Mouse (Mus musculus): ENCODE data around the gene Sphk1. TPM values are rescaled to one million over a fixed set of nuclear protein-coding genes. Genes with fewer than 3 reads are reported as not detected.

The Sphk1 gene
- polyA plus RNA-seq, 2 experiments: 23.0 to 26.8 TPM

- H3K4me1 ChIP-seq (replicated peaks; ENCODE audit: control insufficient read depth in 2 of 2, insufficient read depth in 2 of 2, low read length in 1 of 2): peaks cover 6 to 8% of the 10 kb centered on the region in 2 experiments
- no peaks in the 10 kb centered on the region for H3K36me3 ChIP-seq (replicated peaks; ENCODE audit: control insufficient read depth, insufficient read depth, low read depth)
- WGBS (ENCODE audit: insufficient replicate concordance): 64% methylated on average over 6 of the region's 6 CpGs
- ATAC-seq (ENCODE audit: insufficient read depth) (no peak), DNase-seq (ENCODE audit: low read depth in 3 of 3, low spot score in 3 of 3) (no peak)
- no peaks in the 10 kb centered on the region for H3K9me3 ChIP-seq (ENCODE audit: control insufficient read depth, low read length)
- H3K27ac ChIP-seq: no peak overlapping the region
- no peak overlapping the region for H3K9ac ChIP-seq (replicated peaks)
- H3K4me3 ChIP-seq (ENCODE audit: insufficient read depth in 1 of 2, low read depth in 2 of 2, low read length in 2 of 2): no peak overlapping the region
- peaks cover 12% of the 10 kb centered on the region for H3K27me3 ChIP-seq (ENCODE audit: control insufficient read depth, insufficient read depth, low read length)
- no peak for TF ChIP-seq EP300 (IDR thresholded peaks at IDR 0.05; ENCODE audit: low read depth)
- TF ChIP-seq CTCF (IDR thresholded peaks at IDR 0.05; ENCODE audit: low read depth): no peak
- H3K4me2 ChIP-seq (ENCODE audit: low read depth): no peak overlapping the region
Observed at GRCm38 (mm10) chr11:116585682-116586081, 55.0 kb downstream of the Sphk1 start.

Other genes starting within 250 kb of the Sphk1 start
- gene Galr2, start 250.0 kb upstream of the Sphk1 start, polyA plus RNA-seq (2012; rRNA removed): 0.02 TPM in 1 of 2 replicates, not detected in the other
- not detected in 2 replicates for gene Galr2, start 250.0 kb upstream of the Sphk1 start, polyA plus RNA-seq (2014; fragmentation: Nextera tagmentation; extraction: Ambion mirVana)
- gene Exoc7, start 223.7 kb upstream of the Sphk1 start, polyA plus RNA-seq (2012; rRNA removed): 7.1 and 8.8 TPM in 2 replicates
- 14.9 and 16.7 TPM in 2 replicates for gene Exoc7, start 223.7 kb upstream of the Sphk1 start, polyA plus RNA-seq (2014; fragmentation: Nextera tagmentation; extraction: Ambion mirVana)
- 1.2 and 1.4 TPM in 2 replicates for gene Foxj1, start 195.5 kb upstream of the Sphk1 start, polyA plus RNA-seq (2012; rRNA removed)
- 0.76 and 0.80 TPM in 2 replicates for gene Foxj1, start 195.5 kb upstream of the Sphk1 start, polyA plus RNA-seq (2014; fragmentation: Nextera tagmentation; extraction: Ambion mirVana)
- 0.57 and 0.75 TPM in 2 replicates for gene Rnf157, start 117.9 kb upstream of the Sphk1 start, polyA plus RNA-seq (2012; rRNA removed)
- 0.66 and 1.2 TPM in 2 replicates for gene Rnf157, start 117.9 kb upstream of the Sphk1 start, polyA plus RNA-seq (2014; fragmentation: Nextera tagmentation; extraction: Ambion mirVana)
- gene Ubald2, start 96.8 kb upstream of the Sphk1 start, polyA plus RNA-seq (2012; rRNA removed): 58.9 and 70.9 TPM in 2 replicates
- gene Ubald2, start 96.8 kb upstream of the Sphk1 start, polyA plus RNA-seq (2014; fragmentation: Nextera tagmentation; extraction: Ambion mirVana): 50.3 and 55.4 TPM in 2 replicates
- gene Qrich2, start 64.7 kb upstream of the Sphk1 start, polyA plus RNA-seq (2012; rRNA removed): 0.01 and 0.02 TPM in 2 replicates
- gene Qrich2, start 64.7 kb upstream of the Sphk1 start, polyA plus RNA-seq (2014; fragmentation: Nextera tagmentation; extraction: Ambion mirVana): 0.08 TPM in 1 of 2 replicates, not detected in the other
- gene Prpsap1, start 36.7 kb upstream of the Sphk1 start, polyA plus RNA-seq (2012; rRNA removed): 19.2 and 22.2 TPM in 2 replicates
- 38.4 and 40.4 TPM in 2 replicates for gene Prpsap1, start 36.7 kb upstream of the Sphk1 start, polyA plus RNA-seq (2014; fragmentation: Nextera tagmentation; extraction: Ambion mirVana)
- gene Ube2o, start 50.5 kb downstream of the Sphk1 start, polyA plus RNA-seq (2012; rRNA removed): 33.8 and 34.0 TPM in 2 replicates
- 25.9 and 32.3 TPM in 2 replicates for gene Ube2o, start 50.5 kb downstream of the Sphk1 start, polyA plus RNA-seq (2014; fragmentation: Nextera tagmentation; extraction: Ambion mirVana)
- not detected in 2 replicates for gene Aanat, start 55.5 kb downstream of the Sphk1 start, polyA plus RNA-seq (2012; rRNA removed)
- gene Aanat, start 55.5 kb downstream of the Sphk1 start, polyA plus RNA-seq (2014; fragmentation: Nextera tagmentation; extraction: Ambion mirVana): not detected in 2 replicates
- 8.3 and 11.1 TPM in 2 replicates for gene Rhbdf2, start 96.1 kb downstream of the Sphk1 start, polyA plus RNA-seq (2012; rRNA removed)
- 3.8 and 5.2 TPM in 2 replicates for gene Rhbdf2, start 96.1 kb downstream of the Sphk1 start, polyA plus RNA-seq (2014; fragmentation: Nextera tagmentation; extraction: Ambion mirVana)
- gene Prcd, start 122.6 kb downstream of the Sphk1 start, polyA plus RNA-seq (2012; rRNA removed): 0.11 and 0.14 TPM in 2 replicates
- 0.19 and 0.20 TPM in 2 replicates for gene Prcd, start 122.6 kb downstream of the Sphk1 start, polyA plus RNA-seq (2014; fragmentation: Nextera tagmentation; extraction: Ambion mirVana)
- 0.41 and 0.64 TPM in 2 replicates for gene Cygb, start 123.4 kb downstream of the Sphk1 start, polyA plus RNA-seq (2012; rRNA removed)
- 0.44 and 0.81 TPM in 2 replicates for gene Cygb, start 123.4 kb downstream of the Sphk1 start, polyA plus RNA-seq (2014; fragmentation: Nextera tagmentation; extraction: Ambion mirVana)
- not detected in 2 replicates for gene St6galnac1, start 244.6 kb downstream of the Sphk1 start, polyA plus RNA-seq (2012; rRNA removed)
- not detected in 2 replicates for gene St6galnac1, start 244.6 kb downstream of the Sphk1 start, polyA plus RNA-seq (2014; fragmentation: Nextera tagmentation; extraction: Ambion mirVana)